Mouse (Mus musculus) neural tube, embryonic 13.5 days (tissue): ENCODE results near the gene Kif3a. TPM values are rescaled to one million over a fixed set of nuclear protein-coding genes. Genes with fewer than 3 reads are reported as not detected.
"Not testable (repeated sequence)": the region's sequence is repeated elsewhere in the genome, so short reads cannot be mapped to it uniquely, and the experiment has no call there.

Experiments
- ATAC-seq: fragments of 200-750 bp; cut with Nextera tagmentation; 2 replicates; pipeline ENCODE4 v1.8.0; 2017; ENCODE audit warnings: low read depth, mild to moderate bottlenecking, moderate TSS enrichment, moderate library complexity
- H3K27ac ChIP-seq: fragments of 300-500 bp; sonication (generic); replicated peaks from 2 replicates; pipeline ENCODE4 v1.5.1; 2015; ENCODE audit warnings: moderate library complexity, mild to moderate bottlenecking, inconsistent platforms
- H3K27me3 ChIP-seq: fragments of 300-500 bp; sonication (generic); 2 replicates; pipeline ENCODE4 v1.6.1; 2015; ENCODE audit warnings: mild to moderate bottlenecking, inconsistent platforms
- H3K36me3 ChIP-seq: fragments of 300-500 bp; sonication (generic); 2 replicates; pipeline ENCODE4 v1.6.1; 2015; ENCODE audit warnings: mild to moderate bottlenecking, inconsistent platforms
- H3K4me1 ChIP-seq: fragments of 300-500 bp; sonication (generic); replicated peaks from 2 replicates; pipeline ENCODE4 v1.6.1; 2015; ENCODE audit warnings: inconsistent platforms
- H3K4me2 ChIP-seq: fragments of 300-500 bp; sonication (generic); 2 replicates; pipeline ENCODE4 v1.6.1; 2015; ENCODE audit warnings: inconsistent platforms, mild to moderate bottlenecking, moderate library complexity
- H3K4me3 ChIP-seq: fragments of 300-500 bp; sonication (generic); 2 replicates; pipeline ENCODE4 v1.5.1; 2015; ENCODE audit warnings: mild to moderate bottlenecking, inconsistent platforms
- H3K9ac ChIP-seq: fragments of 300-500 bp; sonication (generic); 2 replicates; pipeline ENCODE4 v1.6.1; 2015; ENCODE audit warnings: moderate library complexity, mild to moderate bottlenecking, inconsistent platforms
- H3K9me3 ChIP-seq: fragments of 300-500 bp; sonication (generic); 2 replicates; pipeline ENCODE4 v1.6.1; 2016; ENCODE audit warnings: inconsistent platforms
- WGBS: fragments of 180-500 bp; shearing (Covaris S2); methylation state at CpG from one replicate; pipeline ENCODE4 v1.1.7; 2015; 5-methylcytosine and 5-hydroxymethylcytosine counted together
- polyA plus RNA-seq: library from polyadenylated mRNA; unstranded; fragments of >200 nt; fragmentation: Nextera tagmentation; extraction: Ambion mirVana; gene quantifications from 2 replicates; pipeline ENCODE4 v1.2.1, GENCODE M21; 2015

The Kif3a gene
- polyA plus RNA-seq, 1 experiment from 2014 or later, result 272 TPM

DNA sequence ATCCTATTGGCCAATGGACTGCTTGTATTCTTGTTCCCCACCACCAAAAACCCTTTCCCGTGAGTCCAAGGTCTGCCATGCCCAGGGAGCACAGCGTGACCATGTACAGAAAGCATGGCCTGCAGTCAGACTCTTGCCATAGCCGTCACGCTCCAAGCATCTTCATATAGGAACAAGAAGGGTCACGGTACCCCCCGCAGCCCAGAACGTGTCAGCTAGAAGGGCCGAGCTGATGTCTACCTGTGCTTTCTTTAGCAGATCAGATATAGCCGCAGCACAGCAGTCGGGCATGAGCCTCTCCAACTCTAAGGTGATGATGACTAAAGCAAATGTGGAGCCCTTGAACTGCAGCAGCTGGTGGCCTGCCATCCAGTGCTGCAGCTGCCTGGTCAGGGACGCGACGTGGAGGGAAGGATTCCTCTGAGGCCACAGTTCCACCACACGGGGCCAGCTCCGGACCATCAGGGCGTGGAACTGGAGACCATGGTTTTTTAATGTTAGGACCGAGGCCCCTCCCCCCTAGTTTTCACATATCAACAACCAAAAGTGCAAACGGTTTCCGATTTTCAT, 19.1 kb upstream of the Kif3a start:
- Histone ChIP-seq H3K4me3 (no peak overlapping the region), H3K27ac (no peak overlapping the region), H3K9ac (no peak overlapping the region), H3K4me1 (0 out of 2 replicates have a peak, but pooled peaks cover 8% of the 10 kb centered on the region), H3K4me2 (no peak overlapping the region), H3K27me3 (no peaks in the 10 kb centered on the region), H3K36me3 (no peaks in the 10 kb centered on the region), H3K9me3 (peaks cover 4% of the 10 kb centered on the region; the same call in 1 of the 2 replicates)
- 84% methylated on average over 19 of the region's 19 CpGs for WGBS
- no peak for ATAC-seq

DNA sequence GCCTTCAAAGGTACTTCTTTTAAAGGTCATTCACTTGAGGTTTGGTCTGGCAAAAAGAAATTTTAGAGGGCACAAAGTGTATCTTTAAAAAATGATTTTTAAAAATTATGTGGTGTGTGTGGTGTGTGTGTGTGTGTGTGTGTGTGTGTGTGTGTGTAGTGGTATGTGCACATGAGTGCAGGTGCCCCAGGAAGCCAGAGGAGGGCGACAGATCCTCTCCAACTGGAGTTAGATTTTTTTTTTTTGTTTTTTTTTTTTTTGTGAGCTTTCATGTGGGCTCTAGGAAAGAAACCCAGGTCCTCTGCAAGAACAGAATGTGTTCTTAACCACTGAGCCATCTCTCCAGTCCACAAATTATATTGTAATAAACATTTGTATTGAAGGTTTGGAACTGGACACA, 16.5 kb upstream of the Kif3a start:
- Histone ChIP-seq H3K36me3 (no peaks in the 10 kb centered on the region), H3K9ac (no peak overlapping the region), H3K27me3 (no peaks in the 10 kb centered on the region), H3K4me3 (no peak overlapping the region), H3K27ac (no peak overlapping the region), H3K4me1 (0 out of 2 replicates have a peak, but pooled peaks cover 8% of the 10 kb centered on the region), H3K4me2 (no peak overlapping the region), H3K9me3 (peaks cover 5% of the 10 kb centered on the region; the same call in 1 of the 2 replicates)
- WGBS, result 92% methylated on average over 1 of the region's 1 CpGs
- no peak for ATAC-seq

DNA sequence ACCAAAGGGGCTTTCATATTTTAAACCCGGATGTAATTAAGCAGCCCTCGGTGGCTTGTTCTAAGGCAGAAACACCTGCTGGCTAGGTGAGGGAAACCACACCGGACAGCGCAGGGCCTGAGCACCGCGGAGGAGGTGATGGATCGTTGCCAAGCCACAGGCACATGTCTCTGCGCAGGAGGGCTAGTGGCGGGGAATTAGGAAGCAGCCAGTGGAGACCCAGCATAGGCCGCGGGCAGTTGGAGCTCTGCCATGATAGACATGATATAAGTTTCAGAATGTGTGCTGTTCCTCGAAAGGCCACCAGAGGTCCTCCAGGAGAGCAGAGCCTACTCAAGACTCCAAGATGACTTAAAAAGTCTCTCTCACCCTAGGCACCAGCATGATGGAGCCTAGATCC, 15.4 kb upstream of the Kif3a start:
- Histone ChIP-seq H3K36me3 (no peaks in the 10 kb centered on the region), H3K9me3 (peaks cover 5% of the 10 kb centered on the region; the same call in 1 of the 2 replicates), H3K4me1 (no peaks in the 10 kb centered on the region), H3K27me3 (no peaks in the 10 kb centered on the region), H3K4me2 (no peak overlapping the region), H3K9ac (no peak overlapping the region), H3K4me3 (no peak overlapping the region), H3K27ac (no peak overlapping the region)
- no peak for ATAC-seq
- 72% methylated on average over 12 of the region's 12 CpGs for WGBS

DNA sequence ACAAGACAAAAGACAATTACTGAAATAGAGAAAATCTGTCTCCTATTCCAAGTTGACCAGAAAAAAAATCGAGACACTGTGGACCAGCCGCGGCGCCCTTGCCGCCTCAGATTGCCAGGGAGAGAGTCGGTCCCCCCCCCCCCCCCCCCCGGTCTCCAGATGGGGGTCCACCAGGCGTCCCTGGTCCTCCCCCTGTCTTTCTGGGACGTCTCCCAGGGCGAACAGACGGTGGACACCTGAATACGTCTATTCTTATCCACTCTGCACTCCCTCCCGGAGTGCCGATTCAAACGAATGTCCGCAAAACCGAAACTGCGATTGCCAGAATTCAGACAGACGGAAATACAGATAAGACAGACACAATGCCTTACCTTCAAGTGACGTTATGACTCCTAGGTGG, 10.7 kb upstream of the Kif3a start:
- H3K9me3 ChIP-seq, H3K27ac ChIP-seq, H3K9ac ChIP-seq, H3K4me1 ChIP-seq, H3K27me3 ChIP-seq, H3K4me2 ChIP-seq, H3K4me3 ChIP-seq, H3K36me3 ChIP-seq, ATAC-seq: not testable (repeated sequence)
- WGBS, result 96% methylated on average over 6 of the region's 20 CpGs

DNA sequence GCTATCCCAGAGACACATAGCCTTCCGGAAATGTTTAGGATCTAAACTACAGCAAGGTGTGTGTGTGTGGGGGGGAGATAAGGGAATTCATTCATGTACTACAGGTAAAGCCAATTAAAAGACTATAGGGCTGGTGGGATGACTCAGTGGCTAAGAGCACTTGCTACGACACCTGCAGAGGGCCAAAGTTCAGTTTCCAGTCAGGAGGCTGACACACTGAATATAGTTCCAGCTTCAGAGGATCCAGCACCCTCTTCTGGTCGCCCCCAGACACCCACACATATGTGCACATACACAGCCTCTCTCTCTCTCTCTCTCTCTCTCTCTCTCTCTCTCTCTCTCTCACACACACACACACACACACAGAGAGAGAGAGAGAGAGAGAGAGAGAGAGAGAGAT, 9.2 kb upstream of the Kif3a start:
- not testable (repeated sequence) for H3K4me2 ChIP-seq, H3K36me3 ChIP-seq, H3K4me3 ChIP-seq, H3K9ac ChIP-seq, H3K4me1 ChIP-seq, ATAC-seq, H3K9me3 ChIP-seq, H3K27me3 ChIP-seq, H3K27ac ChIP-seq
- WGBS, result 100% methylated on average over 1 of the region's 3 CpGs

DNA sequence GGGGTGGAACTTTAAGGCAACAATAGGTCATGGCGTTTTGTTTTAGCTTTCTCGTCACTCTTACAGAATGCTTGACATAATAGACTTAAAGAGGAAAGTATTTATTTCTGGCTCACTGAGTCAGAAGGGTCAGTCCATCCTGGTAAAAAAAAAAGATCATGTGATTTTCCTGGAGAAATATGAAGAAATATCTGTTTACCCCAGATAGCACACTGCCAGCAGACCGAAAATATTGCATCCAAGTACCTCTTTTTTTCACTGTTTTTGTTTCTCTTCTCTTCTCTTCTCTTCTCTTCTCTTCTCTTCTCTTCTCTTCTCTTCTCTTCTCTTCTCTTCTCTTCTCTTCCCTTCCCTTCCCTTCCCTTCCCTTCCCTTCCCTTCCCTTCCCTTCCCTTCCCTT, 7.2 kb upstream of the Kif3a start:
- H3K27ac ChIP-seq, H3K27me3 ChIP-seq, ATAC-seq, H3K9me3 ChIP-seq, H3K36me3 ChIP-seq, H3K9ac ChIP-seq, H3K4me1 ChIP-seq, H3K4me2 ChIP-seq, H3K4me3 ChIP-seq: not testable (repeated sequence)
- WGBS, result 85% methylated on average over 1 of the region's 3 CpGs

DNA sequence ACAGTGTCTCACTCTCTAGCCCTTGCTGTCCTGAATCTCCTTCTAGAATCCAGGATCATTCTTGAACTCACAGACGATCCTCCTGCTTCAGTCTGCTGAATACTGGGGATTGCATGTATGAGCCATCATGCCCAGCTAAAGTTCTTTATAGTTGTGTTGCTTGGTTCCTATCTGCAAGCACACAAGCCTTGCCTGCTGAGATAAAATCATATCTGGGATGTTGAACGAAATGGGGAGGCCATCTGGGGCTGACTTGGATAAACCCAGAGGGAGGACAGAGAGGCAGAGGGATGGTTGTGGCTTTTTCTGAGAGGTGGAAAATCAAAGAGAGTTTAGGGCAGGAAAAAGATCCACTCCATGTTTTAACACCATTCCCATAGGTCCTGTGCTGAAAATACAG, 5.2 kb upstream of the Kif3a start:
- no peak overlapping the region for H3K27ac ChIP-seq
- WGBS, result 91% methylated on average over 2 of the region's 2 CpGs
- H3K36me3 ChIP-seq, result no peaks in the 10 kb centered on the region
- H3K9me3 ChIP-seq, result no peaks in the 10 kb centered on the region; the same call in 1 of the 2 replicates
- H3K4me2 ChIP-seq, result no peak overlapping the region
- no peak overlapping the region for H3K9ac ChIP-seq
- no peak for ATAC-seq
- no peak overlapping the region for H3K4me3 ChIP-seq
- peaks cover 8% of the 10 kb centered on the region for H3K4me1 ChIP-seq
- H3K27me3 ChIP-seq, result no peaks in the 10 kb centered on the region

DNA sequence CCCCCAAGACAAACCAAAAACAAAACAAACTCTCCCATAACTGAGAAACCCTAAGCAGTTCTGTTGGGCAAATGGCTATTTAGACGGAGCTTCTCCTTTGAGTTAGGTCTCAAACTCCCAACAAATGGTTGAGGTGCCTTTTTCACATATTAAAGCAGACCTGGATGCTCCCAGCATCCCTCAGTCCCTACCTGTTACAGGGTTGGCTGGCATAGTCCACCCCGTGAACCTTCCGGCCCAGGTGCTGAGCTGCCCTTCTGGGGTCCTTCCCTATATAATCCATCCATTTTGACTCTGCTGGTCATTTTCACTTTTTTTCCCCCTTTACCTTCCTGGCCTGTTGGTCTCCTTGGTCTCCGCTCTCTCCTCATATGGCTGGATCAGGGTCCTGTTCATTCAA, 533 bp upstream of the Kif3a start:
- 90% methylated on average over 4 of the region's 4 CpGs for WGBS

DNA sequence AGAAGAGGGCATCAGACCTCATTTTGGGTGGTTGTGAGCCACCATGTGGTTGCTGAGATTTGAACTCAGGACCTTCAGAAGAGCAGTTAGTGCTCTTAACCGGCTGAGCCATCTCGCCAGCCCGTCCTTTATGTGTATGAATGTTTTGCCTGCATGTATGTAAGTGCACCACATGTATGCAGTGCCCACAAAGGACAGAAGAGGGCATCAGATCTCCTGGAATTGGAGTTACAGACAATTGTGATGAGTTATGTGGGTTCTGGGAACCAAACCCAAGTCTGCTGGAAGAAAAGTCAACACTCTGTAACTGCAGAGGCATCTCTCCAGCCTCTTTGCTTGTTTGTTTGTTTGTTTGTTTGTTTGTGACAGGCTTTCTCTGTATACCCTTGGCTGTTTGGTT, 13.4 kb downstream of the Kif3a start:
- Histone ChIP-seq H3K9me3 (no peaks in the 10 kb centered on the region), H3K4me3 (no peak overlapping the region), H3K9ac (no peak overlapping the region), H3K36me3 (peaks cover 78% of the 10 kb centered on the region), H3K4me1 (no peaks in the 10 kb centered on the region), H3K27ac (no peak overlapping the region), H3K4me2 (no peak overlapping the region), H3K27me3 (no peaks in the 10 kb centered on the region)
- no peak for ATAC-seq
- WGBS, result 99% methylated on average over 3 of the region's 3 CpGs

More for the DNA sequence above, 533 bp upstream of the Kif3a start:
- Histone ChIP-seq H3K4me3 (peak overlapping the region; percentile 89), H3K27ac (0 out of 2 replicates have a peak overlapping the region, but pooled peaks have one; percentile 91), H3K4me1 (peaks cover 29% of the 10 kb centered on the region), H3K27me3 (no peaks in the 10 kb centered on the region), H3K9ac (peak overlapping the region; percentile 91), H3K36me3 (peaks cover 13% of the 10 kb centered on the region), H3K9me3 (no peaks in the 10 kb centered on the region; the same call in 1 of the 2 replicates), H3K4me2 (peak overlapping the region; percentile 59)
- ATAC-seq, result peak; percentile 59

DNA sequence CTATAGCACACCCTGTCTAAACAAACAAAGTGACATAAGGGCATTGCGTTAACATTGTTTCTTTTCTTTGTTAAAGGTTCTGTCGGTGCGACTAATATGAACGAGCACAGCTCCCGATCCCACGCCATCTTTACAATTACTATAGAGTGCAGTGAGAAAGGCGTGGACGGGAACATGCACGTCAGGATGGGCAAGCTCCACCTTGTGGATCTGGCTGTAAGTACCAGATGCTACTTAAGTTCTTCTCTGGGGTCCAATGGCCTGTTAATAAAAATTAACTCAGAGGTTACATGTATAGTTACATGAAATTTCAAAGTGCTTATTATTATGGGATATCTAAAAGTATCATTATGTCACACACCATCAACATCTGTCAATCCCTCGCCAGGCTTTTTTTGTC, 16.0 kb downstream of the Kif3a start:
- H3K36me3 ChIP-seq, result peaks cover 88% of the 10 kb centered on the region
- no peaks in the 10 kb centered on the region for H3K4me1 ChIP-seq
- H3K4me2 ChIP-seq, result no peak overlapping the region
- H3K4me3 ChIP-seq, result no peak overlapping the region
- no peaks in the 10 kb centered on the region for H3K27me3 ChIP-seq
- no peak overlapping the region for H3K27ac ChIP-seq
- H3K9me3 ChIP-seq, result no peaks in the 10 kb centered on the region
- no peak for ATAC-seq
- no peak overlapping the region for H3K9ac ChIP-seq
- WGBS, result 73% methylated on average over 10 of the region's 10 CpGs

DNA sequence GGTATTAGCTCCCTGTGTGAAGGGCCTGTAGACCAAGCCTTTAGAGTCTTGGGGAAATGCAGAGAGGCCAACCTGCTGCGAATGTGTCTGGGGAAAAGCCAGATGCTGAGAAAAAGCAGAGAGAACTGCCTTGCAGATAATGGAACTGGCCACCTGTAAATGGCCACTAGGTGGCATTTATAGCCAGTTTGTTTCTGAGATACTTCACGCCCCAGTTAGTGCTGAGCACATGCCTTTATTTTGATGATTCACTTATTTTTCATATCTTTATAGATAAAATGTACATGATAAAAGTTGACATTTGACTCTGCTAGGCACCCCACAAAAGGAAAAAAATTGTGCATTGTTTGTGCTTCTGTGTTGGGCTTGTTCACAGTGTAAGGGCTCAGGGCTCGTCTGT, 17.7 kb downstream of the Kif3a start:
- WGBS, result 70% methylated on average over 3 of the region's 3 CpGs

DNA sequence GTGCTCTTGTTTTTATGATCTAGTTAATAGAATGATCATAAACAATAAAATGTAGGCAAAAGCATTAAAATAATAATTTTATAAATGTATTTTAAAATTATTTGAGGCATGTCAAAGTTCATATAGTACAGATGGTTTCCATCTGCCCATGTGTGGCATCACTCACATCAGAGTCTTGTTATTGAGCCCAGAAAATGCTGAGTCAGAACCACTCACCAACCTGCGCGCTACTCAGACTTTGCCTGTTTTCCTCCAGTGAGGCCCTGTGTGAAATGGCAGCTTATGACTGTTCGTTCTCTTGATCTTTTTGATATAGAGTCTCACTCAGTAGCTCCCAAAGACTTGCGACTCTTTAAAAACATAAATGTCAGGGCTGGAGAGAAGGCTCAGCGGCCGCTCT, 18.3 kb downstream of the Kif3a start:
- H3K4me3 ChIP-seq, result no peak overlapping the region
- no peak for ATAC-seq
- no peaks in the 10 kb centered on the region for H3K27me3 ChIP-seq
- H3K4me2 ChIP-seq, result no peak overlapping the region
- no peak overlapping the region for H3K27ac ChIP-seq
- H3K9ac ChIP-seq, result no peak overlapping the region
- H3K9me3 ChIP-seq, result no peaks in the 10 kb centered on the region
- H3K4me1 ChIP-seq, result no peaks in the 10 kb centered on the region
- peaks cover 88% of the 10 kb centered on the region for H3K36me3 ChIP-seq
- WGBS, result 98% methylated on average over 6 of the region's 6 CpGs

More for the DNA sequence above, 17.7 kb downstream of the Kif3a start:
- Histone ChIP-seq H3K4me3 (no peak overlapping the region), H3K27ac (no peak overlapping the region), H3K36me3 (peaks cover 90% of the 10 kb centered on the region), H3K4me1 (no peaks in the 10 kb centered on the region), H3K9ac (no peak overlapping the region), H3K27me3 (no peaks in the 10 kb centered on the region), H3K9me3 (no peaks in the 10 kb centered on the region), H3K4me2 (no peak overlapping the region)
- no peak for ATAC-seq

DNA sequence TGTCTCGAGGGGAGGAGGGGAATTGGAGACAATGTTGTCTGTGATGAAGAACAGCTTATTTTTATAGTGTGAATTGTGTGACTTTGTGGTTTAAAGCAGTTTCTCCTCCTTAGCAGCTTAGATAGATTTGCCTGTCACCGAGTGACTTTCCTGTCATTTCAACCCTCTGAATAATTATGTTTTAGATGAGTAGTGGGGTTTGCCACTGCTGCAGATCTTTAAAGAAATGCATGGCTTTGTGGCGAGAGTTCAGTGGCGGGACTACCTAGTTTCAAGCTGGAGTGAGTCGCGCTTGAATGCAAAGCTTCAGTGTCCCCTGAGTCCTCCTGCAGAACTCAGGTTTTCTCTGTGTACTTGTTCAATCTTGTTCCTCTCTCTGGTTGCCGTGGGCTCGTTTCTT, 21.1 kb downstream of the Kif3a start:
- Histone ChIP-seq H3K4me3 (no peak overlapping the region), H3K27ac (no peak overlapping the region), H3K27me3 (no peaks in the 10 kb centered on the region), H3K4me1 (no peaks in the 10 kb centered on the region), H3K4me2 (no peak overlapping the region), H3K9ac (no peak overlapping the region), H3K36me3 (peaks cover 95% of the 10 kb centered on the region), H3K9me3 (no peaks in the 10 kb centered on the region)
- WGBS, result 87% methylated on average over 8 of the region's 8 CpGs
- no peak for ATAC-seq
